Mouse (Mus musculus) CH12F3 (cell line): ENCODE data around the gene Stil.

ENCODE experiments used
- in situ Hi-C: fragments of 300-500 bp; cut with MboI; formaldehyde crosslinking; loops from 2 replicates; pipeline ENCODE4 v1.14.3; 2020; ENCODE audit warnings: low sequenced_read_pairs

Gene Stil

GRCm38 (mm10) chr4:115078892-115079820, 79.2 kb downstream of the Stil start:
- in situ Hi-C loops = no loop called here

- in situ Hi-C loops = no loop called here
Measured at GRCm38 (mm10) chr4:115079821-115080349, 79.9 kb downstream of the Stil start.

GRCm38 (mm10) chr4:115083031-115083430, 83.1 kb downstream of the Stil start:
- in situ Hi-C loops = no loop called here

- in situ Hi-C loops = no loop called here
Measured at GRCm38 (mm10) chr4:115085522-115086095, 85.7 kb downstream of the Stil start.

- in situ Hi-C loops = no loop called here
Measured at GRCm38 (mm10) chr4:115086257-115086656, 86.3 kb downstream of the Stil start.

- in situ Hi-C loops = no loop called here
Measured at GRCm38 (mm10) chr4:115086763-115087415, 86.9 kb downstream of the Stil start.

GRCm38 (mm10) chr4:115088611-115089338, 88.8 kb downstream of the Stil start, which contains the start of gene Pdzk1ip1:
Gene Pdzk1ip1, plus strand, starts transcription at chr4:115088708.
- in situ Hi-C loops = no loop called here

GRCm38 (mm10) chr4:115090592-115090991, 90.6 kb downstream of the Stil start:
- in situ Hi-C loops = no loop called here

GRCm38 (mm10) chr4:115091806-115092205, 91.8 kb downstream of the Stil start:
- in situ Hi-C loops = no loop called here
